Mouse (Mus musculus): ENCODE measurements around the gene Gltpd2.

DNA sequence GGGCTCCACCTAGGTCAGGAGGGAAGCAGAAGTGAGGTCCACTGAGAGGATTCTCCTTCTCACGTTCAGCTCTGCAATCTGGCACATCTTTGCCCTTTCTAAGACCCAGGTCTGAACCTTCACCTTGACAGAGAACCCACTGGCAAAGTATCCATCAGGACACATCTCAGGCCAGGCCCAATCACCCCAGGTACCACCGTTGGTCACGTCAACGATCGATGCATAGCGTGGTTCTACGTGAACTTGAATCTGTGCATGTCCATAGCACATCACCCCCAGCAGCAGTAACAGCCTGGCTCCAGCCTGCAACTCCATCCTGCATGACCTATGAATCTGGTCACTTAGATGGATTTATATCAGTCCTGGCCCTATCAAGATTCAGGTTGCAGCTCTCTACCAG, 4.7 kb upstream of the Gltpd2 start, which contains the start of gene Vmo1:
- TF ChIP-seq CTCF (IDR thresholded peaks at IDR 0.05; ENCODE audit: borderline replicate concordance, extremely low read depth, insufficient read depth, insufficient read length) (no peak), POLR2A (IDR thresholded peaks at IDR 0.05; ENCODE audit: borderline replicate concordance, extremely low read depth, insufficient read depth, insufficient read length, poor library complexity, severe bottlenecking) (no peak)

Measured in brain, embryonic 14.5 days (tissue).